Mouse (Mus musculus): ENCODE measurements around the gene Foxm1.

- TF ChIP-seq CTCF (IDR thresholded peaks at IDR 0.05; ENCODE audit: extremely low read depth, insufficient read depth, low read length) (no peak), POLR2A (IDR thresholded peaks at IDR 0.05; ENCODE audit: extremely low read depth, insufficient read depth, low read length) (no peak)
Observed at GRCm38 (mm10) chr6:128338876-128339275, 23.9 kb upstream of the Foxm1 start.

All from cortical plate, adult 2 months (tissue).